Mouse (Mus musculus): Measurements from ENCODE around the gene H6pd. TPM values are rescaled to one million over a fixed set of nuclear protein-coding genes. Genes with fewer than 3 reads are reported as not detected.

H6pd gene
- total and polyA plus RNA-seq, 2 experiments from 2014 or later, result 7.3 to 25.7 TPM

DNA sequence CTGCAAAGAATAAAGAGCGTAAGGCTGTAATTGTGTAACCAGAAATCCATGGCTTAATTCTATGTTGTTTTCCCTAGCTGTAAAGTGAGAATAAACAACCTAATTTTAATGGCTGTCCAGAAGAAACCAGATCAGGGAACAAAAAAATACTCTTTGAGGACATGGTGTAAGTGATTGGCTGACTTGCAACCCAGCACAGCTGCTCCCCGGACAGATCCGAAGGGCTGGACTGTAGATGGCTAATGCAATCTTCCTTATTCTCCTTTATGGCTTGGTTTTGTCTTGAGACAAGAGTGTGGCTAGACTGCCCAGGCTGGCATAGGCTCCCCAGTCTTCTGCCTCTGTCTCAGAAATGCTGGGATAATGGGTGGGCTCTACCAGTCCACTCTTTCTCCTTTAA lies 1.4 kb downstream of the H6pd start:
- ATAC-seq (ENCODE audit: insufficient read depth, low read depth) (no peak), DNase-seq (ENCODE audit: low spot score) (no peak)
- H3K4me1 ChIP-seq (ENCODE audit: control insufficient read depth, insufficient read depth), result peaks cover 51% of the 10 kb centered on the region
- no peaks in the 10 kb centered on the region for H3K9me3 ChIP-seq (replicated peaks; ENCODE audit: control insufficient read depth, low read length)
- no peak overlapping the region for H3K4me3 ChIP-seq (ENCODE audit: low read depth, low read length)
- peak overlapping the region; percentile 97 for H3K27ac ChIP-seq (ENCODE audit: low read depth)
- H3K9ac ChIP-seq (replicated peaks; ENCODE audit: low read depth, low read length), result no peak overlapping the region
- peak overlapping the region; percentile 74 for H3K4me2 ChIP-seq (ENCODE audit: low read depth, low read length)
- no peaks in the 10 kb centered on the region for H3K36me3 ChIP-seq (replicated peaks; ENCODE audit: control insufficient read depth, insufficient read depth, low read length)
- H3K27me3 ChIP-seq (ENCODE audit: control insufficient read depth, insufficient read depth, low read length), result no peaks in the 10 kb centered on the region
- 71% methylated on average over 3 of the region's 3 CpGs for WGBS
- TF ChIP-seq EP300 (IDR thresholded peaks at IDR 0.05; ENCODE audit: low read depth) (no peak), CTCF (IDR thresholded peaks at IDR 0.05; ENCODE audit: low read depth) (no peak)

- H3K9ac ChIP-seq (replicated peaks; ENCODE audit: low read depth, low read length), result no peak overlapping the region
- H3K4me1 ChIP-seq (ENCODE audit: control insufficient read depth, insufficient read depth), result peaks cover 51% of the 10 kb centered on the region
- ATAC-seq (ENCODE audit: insufficient read depth, low read depth) (no peak), DNase-seq (ENCODE audit: low spot score) (no peak)
- H3K27me3 ChIP-seq (ENCODE audit: control insufficient read depth, insufficient read depth, low read length), result no peaks in the 10 kb centered on the region
- H3K4me2 ChIP-seq (ENCODE audit: low read depth, low read length), result no peak overlapping the region
- peak overlapping the region; percentile 97; the same call in 1 of the 2 replicates for H3K27ac ChIP-seq (ENCODE audit: low read depth)
- H3K9me3 ChIP-seq (replicated peaks; ENCODE audit: control insufficient read depth, low read length), result no peaks in the 10 kb centered on the region
- TF ChIP-seq EP300 (IDR thresholded peaks at IDR 0.05; ENCODE audit: low read depth) (no peak), CTCF (IDR thresholded peaks at IDR 0.05; ENCODE audit: low read depth) (no peak)
- 74% methylated on average over 7 of the region's 8 CpGs for WGBS
- no peaks in the 10 kb centered on the region for H3K36me3 ChIP-seq (replicated peaks; ENCODE audit: control insufficient read depth, insufficient read depth, low read length)
- H3K4me3 ChIP-seq (ENCODE audit: low read depth, low read length), result no peak overlapping the region
Measured at GRCm38 (mm10) chr4:150006991-150007390, 1.8 kb downstream of the H6pd start.

DNA sequence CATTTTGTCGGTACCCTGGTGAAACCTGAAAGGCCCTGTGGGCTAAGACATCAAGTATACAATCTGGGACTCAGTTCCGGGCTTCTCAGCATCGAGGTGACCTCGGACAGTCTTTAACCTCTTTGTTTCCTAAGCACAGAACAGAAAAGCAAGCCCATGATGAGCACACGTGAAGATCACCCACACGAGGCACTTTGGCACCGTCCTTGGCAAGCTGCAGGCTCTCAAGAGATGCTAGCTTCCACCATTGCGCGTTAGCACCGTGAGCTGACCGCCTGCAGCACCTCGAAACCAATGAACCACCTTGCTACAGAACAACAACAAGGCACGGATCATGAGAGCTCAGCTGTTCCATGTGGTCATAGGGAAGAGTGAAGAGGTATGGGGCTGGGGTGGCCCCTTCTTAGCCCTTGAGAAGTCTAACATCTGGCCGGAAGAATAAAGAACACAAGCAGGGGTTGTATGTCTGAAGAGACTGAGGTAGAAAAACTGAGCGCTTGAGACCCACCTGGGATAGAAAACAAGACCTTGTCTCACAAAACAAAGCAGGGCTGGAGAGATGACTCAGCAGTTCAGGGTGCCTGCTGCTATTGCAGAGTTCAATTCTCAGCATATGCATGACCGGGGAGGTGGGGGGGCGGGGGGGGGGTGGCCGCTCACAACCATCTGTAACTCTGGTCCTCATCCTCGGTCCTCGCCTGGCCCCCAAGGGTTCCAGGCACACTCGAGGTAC lies 2.5 kb downstream of the H6pd start:
- Histone ChIP-seq H3K27ac (ENCODE audit: low read depth) (peak overlapping the region; percentile 68), H3K4me2 (ENCODE audit: low read depth, low read length) (no peak overlapping the region), H3K36me3 (replicated peaks; ENCODE audit: control insufficient read depth, insufficient read depth, low read length) (no peaks in the 10 kb centered on the region), H3K9ac (replicated peaks; ENCODE audit: low read depth, low read length) (no peak overlapping the region), H3K27me3 (ENCODE audit: control insufficient read depth, insufficient read depth, low read length) (no peaks in the 10 kb centered on the region), H3K4me3 (ENCODE audit: low read depth, low read length) (no peak overlapping the region), H3K9me3 (replicated peaks; ENCODE audit: control insufficient read depth, low read length) (no peaks in the 10 kb centered on the region), H3K4me1 (ENCODE audit: control insufficient read depth, insufficient read depth) (peaks cover 54% of the 10 kb centered on the region)
- DNase-seq (ENCODE audit: low spot score), result no peak
- 82% methylated on average over 21 of the region's 21 CpGs for WGBS
- ATAC-seq (ENCODE audit: insufficient read depth, low read depth), result no peak
- TF ChIP-seq EP300 (IDR thresholded peaks at IDR 0.05; ENCODE audit: low read depth) (no peak), CTCF (IDR thresholded peaks at IDR 0.05; ENCODE audit: low read depth) (no peak)

DNA sequence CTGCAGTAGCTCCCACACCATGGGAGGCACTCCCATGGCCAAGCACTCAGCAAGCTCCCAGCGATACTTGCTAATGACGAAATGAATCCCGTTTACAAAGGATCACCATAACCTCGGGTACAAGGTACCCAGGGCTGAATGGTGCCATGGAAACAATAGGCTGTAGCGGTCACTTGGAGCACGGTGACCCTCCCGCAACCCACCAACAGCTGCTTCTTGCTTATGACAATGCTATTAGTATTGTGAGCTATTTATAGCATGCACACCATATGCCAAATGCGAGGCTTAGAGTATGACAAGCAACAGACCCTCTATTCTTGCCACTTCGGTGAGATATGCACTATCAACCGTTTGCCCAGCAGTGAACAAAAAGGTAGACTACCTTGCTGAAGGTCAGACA lies 3.6 kb downstream of the H6pd start:
- no peak overlapping the region for H3K9ac ChIP-seq (replicated peaks; ENCODE audit: low read depth, low read length)
- H3K4me2 ChIP-seq (ENCODE audit: low read depth, low read length), result no peak overlapping the region
- H3K4me3 ChIP-seq (ENCODE audit: low read depth, low read length), result no peak overlapping the region
- H3K36me3 ChIP-seq (replicated peaks; ENCODE audit: control insufficient read depth, insufficient read depth, low read length), result no peaks in the 10 kb centered on the region
- DNase-seq (ENCODE audit: low spot score) (peak; percentile 43), ATAC-seq (ENCODE audit: insufficient read depth, low read depth) (no peak)
- peaks cover 64% of the 10 kb centered on the region for H3K4me1 ChIP-seq (ENCODE audit: control insufficient read depth, insufficient read depth)
- 58% methylated on average over 10 of the region's 10 CpGs for WGBS
- TF ChIP-seq CTCF (IDR thresholded peaks at IDR 0.05; ENCODE audit: low read depth), result no peak
- TF ChIP-seq EP300 (IDR thresholded peaks at IDR 0.05; ENCODE audit: low read depth), result no peak
- no peaks in the 10 kb centered on the region for H3K9me3 ChIP-seq (replicated peaks; ENCODE audit: control insufficient read depth, low read length)
- peak overlapping the region; percentile 68 for H3K27ac ChIP-seq (ENCODE audit: low read depth)
- H3K27me3 ChIP-seq (ENCODE audit: control insufficient read depth, insufficient read depth, low read length), result no peaks in the 10 kb centered on the region

DNA sequence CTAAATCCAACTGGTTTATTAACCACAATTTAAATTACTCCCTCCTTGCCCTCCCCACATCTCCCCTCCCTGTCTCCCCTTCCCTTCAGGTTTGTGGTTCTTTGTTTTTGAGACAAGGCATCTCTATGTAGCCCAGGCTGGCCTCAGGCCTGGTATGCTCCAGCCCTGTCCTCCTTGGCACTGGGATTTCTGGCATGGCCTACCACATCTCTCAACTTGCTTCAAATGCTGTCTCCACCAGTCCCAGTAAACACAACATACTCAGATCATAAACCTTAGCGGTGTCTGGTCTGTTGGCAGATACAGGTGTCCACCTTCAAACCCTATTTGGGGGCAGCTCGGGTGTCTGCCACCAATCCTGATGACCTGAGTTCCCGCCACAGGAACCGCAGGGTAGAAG lies 5.2 kb downstream of the H6pd start:
- WGBS, result 79% methylated on average over 4 of the region's 4 CpGs
- TF ChIP-seq CTCF (IDR thresholded peaks at IDR 0.05; ENCODE audit: low read depth), result no peak
- TF ChIP-seq EP300 (IDR thresholded peaks at IDR 0.05; ENCODE audit: low read depth), result no peak
- H3K4me2 ChIP-seq (ENCODE audit: low read depth, low read length), result no peak overlapping the region
- H3K9ac ChIP-seq (replicated peaks; ENCODE audit: low read depth, low read length), result no peak overlapping the region
- no peak overlapping the region for H3K4me3 ChIP-seq (ENCODE audit: low read depth, low read length)
- no peak for DNase-seq (ENCODE audit: low spot score)
- peaks cover 73% of the 10 kb centered on the region for H3K4me1 ChIP-seq (ENCODE audit: control insufficient read depth, insufficient read depth)
- no peak for ATAC-seq (ENCODE audit: insufficient read depth, low read depth)
- H3K27me3 ChIP-seq (ENCODE audit: control insufficient read depth, insufficient read depth, low read length), result no peaks in the 10 kb centered on the region
- H3K36me3 ChIP-seq (replicated peaks; ENCODE audit: control insufficient read depth, insufficient read depth, low read length), result no peaks in the 10 kb centered on the region
- H3K27ac ChIP-seq (ENCODE audit: low read depth), result 0 out of 2 replicates have a peak overlapping the region, but pooled peaks have one; percentile 36
- no peaks in the 10 kb centered on the region for H3K9me3 ChIP-seq (replicated peaks; ENCODE audit: control insufficient read depth, low read length)

Data from heart, postnatal 0 days (tissue).